Mouse (Mus musculus) kidney, adult 9 months (tissue): ENCODE measurements at regions not wholly inside any gene's neighbourhood (a gene's known extent, or its start where the extent isn't known, plus 50 kb on each side); places are given as distances from the start of the nearest gene placed in this dataset.

ENCODE experiments used
- DNase-seq: peaks from one replicate; pipeline ENCODE4 v3.0.0; 2022

DNA sequence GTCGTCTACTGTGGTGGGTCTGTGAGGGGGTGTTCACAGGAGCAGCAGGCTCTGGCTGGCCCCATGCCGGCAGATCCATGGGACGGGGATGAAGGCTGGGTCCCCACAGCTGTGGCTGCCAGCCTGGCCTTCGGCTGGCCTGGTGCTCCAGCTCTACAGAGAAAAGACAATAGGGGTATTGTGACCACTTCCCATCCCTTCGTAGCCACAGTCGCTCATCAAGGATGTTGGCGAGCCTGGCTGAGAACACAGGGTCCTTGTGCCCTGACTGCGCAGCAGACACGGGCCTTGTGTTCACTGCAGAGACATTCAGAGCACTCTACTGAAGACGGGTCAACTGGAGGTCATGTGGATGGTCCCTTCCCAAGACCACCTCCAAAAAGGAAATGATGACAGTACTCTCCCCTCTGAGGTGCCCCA lies 102.4 kb upstream of the 1700021F07Rik start:
- DNase-seq: no peak

DNA sequence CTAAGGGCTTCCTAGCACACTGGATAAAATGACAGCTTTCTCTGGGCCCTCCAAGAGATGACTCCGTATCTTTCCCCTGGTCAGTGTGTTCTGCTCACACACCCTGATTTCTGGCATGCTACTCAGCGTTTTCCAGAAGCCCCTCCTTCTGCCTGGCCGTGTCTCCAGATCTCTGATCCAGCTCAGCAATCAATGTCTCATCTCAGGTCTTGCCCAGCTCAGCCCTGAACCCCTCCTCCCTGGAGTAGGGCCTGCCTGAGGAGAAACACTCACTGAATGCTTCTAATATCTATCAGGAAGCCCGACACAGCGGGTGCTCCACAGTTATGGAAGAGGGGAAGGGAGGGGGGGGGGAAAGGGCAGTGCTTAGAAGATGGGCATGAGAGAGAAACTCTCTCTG lies 101.9 kb upstream of the 1700021F07Rik start:
- DNase-seq: no peak

DNA sequence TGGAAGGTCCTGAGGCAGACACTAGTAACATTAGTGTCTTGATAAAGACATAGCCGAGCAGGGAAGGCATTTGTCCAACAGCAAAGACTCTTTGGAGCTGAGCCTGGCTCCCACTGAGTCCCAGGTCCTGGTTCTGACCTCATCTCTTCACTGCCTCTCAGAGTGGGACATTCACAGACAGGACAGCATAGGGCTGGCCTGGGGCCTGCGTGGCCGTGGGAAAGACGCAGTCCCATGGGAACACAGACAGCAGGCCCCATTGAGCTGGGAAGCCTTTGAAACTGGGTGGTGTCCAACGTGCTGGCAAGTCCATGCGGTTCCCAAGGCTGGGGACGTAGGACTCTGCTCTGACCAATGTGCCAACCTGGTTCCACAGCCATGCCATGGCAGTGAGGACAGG lies 97.5 kb upstream of the 1700021F07Rik start:
- DNase-seq: no peak

DNA sequence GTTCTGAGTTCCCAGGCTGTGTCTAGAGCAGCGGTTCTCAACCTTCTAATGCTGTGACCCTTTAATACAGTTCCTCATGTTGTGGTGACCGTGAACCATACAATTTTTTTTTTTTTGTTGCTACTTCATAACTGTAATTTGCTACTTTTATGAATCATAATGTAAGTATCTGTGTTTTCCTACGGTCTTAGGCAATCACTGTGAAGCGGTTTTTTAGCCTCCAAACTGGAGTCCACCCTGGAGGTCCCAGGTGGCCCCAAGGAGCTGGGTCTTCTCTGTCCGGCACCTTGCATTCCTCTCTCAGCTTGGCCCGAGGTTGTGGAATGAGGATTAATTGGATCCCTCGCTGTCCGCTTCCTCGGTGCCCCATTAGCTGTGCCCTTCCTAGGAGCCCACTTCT lies 96.6 kb upstream of the 1700021F07Rik start:
- DNase-seq: no peak

DNA sequence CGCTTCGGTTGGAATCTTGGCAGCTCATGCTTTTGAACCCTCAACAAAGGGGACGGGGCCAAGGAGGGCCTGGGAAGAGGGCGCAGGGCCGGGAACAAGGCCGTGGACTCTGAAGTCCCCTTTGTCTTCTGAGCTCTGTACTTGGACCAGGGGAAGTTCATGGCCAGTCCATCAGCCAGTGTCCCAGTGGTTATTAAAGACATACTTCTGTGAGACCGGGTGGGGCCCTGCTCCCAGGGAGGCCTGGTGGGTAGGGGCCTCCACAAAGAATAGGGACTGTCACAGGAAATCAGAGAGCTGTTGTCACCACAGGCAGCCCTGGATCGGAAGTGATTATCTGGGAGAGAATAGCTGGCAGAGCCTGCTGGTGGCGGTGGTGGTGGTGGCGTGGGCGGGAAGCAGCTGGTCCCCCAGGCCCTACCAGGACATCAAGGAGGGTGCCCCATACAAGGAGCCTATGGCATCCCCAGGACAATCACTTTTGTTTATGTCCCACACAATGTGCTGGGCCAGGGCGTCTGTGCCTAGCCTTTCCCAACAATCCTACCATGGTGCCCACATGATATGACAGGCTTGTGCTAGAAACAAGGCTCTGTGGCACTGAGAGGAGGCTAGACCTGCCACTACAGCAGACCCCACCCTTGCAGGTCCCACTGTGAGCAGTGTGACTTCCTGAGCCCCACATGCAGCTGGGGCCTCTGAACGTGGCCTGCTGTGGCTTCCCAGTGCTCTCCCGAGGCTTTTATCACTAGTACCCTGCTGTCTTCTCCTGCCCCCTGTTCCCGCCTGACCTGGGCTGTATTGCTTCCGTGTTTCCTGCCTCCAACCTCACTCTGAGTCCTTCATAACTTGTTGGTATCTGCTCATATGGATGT lies 96.0 kb upstream of the 1700021F07Rik start:
- no peak for DNase-seq

DNA sequence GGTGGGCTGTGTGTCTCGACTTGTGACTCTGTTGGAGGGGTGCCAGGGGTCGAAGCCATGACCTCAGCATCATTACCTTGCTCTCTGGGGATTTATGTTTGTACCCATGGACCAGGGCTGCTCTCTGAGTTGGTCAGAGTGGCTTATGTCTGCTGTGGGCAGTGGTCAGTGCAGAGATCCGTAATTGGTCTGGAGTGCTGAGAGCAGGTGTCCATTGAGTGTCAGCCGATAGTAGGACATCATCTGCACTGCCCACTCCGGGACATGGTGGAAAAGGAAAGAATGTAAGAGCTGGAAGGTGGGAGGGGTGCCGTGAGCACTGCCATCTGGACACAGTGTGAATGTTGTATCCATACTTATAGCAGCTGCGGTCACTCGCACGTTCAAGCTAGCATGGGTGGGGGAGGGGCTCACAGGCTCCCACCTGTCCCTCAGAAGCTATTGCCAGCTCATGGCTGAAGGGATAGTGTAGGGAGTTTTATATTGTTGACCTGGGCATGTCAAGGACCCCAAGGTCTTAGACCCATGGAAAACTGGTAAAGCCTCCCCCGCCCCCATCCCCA lies 94.4 kb upstream of the 1700021F07Rik start:
- DNase-seq: no peak

DNA sequence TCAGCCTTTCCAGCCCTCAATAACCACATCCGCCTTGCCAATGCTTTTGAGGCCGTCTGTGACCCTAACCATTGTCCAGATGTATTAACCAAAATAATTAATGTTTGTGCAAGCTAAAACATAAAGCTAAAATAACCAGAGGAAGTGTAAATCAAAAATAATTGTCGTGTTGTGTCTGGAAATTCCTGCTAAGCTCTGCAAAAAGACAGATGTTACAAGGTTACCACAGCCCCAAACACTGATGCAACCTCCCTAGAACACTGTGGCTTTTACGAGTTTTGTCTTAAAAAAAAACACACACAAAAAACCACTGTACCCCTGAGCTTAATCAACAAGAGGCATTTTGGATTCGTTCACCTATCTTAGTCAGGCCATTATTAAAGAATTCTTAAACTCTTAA lies 90.5 kb upstream of the 1700021F07Rik start:
- DNase-seq: peak; percentile 21

DNA sequence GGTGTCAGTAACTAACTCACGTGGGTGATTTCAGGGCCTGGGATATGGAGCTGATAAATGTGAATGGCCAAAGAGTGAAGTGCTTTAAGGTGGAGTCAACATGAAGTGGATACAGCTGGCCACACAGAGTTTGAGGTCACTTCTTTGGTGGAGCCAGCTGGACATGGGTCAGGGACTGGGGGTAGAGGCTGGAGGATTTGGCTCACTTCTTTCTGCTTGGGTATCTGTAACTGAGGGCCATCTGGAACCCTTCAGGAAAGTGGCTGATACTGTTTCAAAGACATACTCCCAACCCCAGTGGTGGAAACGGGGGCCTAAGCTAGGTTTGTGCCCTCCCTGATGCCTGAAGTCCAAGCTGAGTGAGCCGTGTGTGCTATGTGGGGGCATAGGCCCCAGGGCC lies 90.1 kb upstream of the 1700021F07Rik start:
- peak; percentile 17 for DNase-seq

DNA sequence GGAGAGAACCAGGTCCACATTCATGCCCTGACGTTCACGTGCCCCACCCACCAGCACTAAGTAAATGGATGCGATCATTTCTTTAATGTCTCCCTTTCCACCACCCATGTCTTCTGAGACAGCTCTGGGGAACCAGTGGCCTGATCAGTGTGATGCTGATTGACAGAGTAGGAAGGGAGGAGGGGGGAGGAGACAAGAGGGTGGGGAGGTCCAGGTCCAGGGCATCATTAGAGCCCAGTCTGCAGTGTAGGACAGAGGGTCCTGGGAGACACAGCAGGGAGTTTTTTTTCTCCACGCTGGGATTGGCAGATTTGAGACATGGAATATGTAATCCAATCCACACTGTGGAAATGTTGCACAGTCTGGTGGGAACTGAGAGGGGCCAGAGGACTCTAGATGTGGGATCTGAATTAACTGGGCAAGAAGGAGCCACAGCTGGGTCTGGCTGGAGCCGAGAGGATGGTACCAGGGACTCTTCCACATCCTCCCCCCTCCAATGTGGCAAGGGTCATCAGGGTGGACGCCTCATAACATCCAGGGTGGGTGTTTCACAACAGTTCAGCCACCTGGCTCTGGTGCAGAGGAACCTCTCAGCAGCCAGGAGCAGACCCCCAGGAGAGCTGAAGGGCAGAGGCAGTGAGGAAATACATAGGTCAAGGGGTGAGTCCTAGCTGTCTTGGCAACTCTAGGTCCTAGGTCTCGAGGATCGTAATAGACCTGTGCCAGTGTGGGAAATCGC lies 89.3 kb upstream of the 1700021F07Rik start:
- no peak for DNase-seq

DNA sequence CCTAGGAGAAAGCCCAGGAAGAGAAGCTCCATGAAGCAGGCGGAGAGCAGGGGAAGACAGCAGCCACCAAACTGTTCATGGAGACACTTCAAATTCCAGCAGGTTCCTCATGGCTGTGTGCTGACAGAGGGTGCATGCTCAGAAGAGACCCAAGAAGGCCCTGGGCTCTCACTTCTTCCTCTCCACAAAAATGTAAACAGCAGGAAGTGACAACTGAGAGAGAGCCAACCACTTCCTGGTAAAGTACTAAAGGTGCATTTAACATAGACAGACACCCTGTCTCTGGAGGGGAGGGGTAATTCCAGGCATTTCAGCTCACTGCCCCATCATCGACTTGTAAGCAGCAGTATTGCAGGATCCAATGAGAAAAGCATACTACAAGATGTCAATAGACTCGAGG lies 85.8 kb upstream of the 1700021F07Rik start:
- DNase-seq: no peak

DNA sequence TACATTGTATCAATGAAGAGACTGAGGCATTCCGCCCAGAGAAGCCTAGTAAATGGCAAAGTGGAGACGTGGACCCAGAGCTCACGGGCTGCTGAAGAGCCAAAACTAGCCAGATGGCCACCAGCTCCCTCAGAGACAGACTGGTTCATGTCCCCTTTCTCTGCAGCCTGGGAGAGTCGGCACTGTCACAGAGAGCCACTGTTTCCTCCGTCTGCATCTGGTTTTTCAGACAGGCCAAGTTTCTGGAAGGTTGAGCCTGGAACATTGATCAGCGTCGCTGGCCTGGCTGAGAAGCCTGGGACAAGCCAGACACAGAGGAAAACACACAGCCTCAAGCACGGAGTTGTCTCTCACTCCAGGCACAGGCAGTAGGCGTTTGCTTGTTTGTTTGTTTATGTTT lies 83.4 kb upstream of the 1700021F07Rik start:
- DNase-seq: no peak

DNA sequence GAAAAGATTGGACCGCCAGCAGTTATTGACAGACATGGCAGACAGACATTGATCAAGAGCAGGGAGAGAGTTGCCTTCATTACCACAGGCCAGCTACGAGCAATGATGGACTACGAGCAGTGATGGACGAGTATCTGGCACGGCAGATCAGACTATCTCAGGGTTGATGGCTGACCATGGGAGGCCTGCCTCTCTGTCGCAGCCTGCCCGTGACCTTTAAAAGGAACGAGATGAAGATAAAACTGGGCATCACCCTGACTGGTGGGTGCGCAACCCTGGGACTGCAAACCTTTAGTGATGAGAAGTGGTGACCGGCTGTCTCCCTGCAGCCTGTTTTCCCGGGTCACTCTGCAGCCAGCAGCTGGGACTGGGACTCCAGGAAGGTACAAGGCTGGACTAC lies 80.3 kb upstream of the 1700021F07Rik start:
- DNase-seq: no peak

DNA sequence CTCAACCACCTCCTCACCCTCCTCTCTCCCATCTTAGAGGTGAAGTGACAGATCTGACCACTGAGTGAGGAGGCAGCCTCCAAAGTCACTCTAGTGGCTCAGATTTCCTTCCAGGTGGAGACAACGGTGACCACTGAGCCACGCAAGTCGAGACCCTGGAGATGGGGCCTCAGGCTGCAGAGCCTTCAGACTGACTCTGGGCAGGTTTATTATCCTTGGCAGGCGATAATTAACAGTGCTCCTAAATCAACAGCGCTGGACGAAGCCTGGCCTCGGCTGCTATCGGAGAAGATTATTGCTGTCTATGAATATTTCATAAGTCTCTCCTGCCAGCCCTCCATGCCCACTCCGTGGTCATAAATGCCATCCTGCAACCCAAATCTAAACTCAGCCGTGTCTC lies 79.1 kb upstream of the 1700021F07Rik start:
- DNase-seq: no peak

DNA sequence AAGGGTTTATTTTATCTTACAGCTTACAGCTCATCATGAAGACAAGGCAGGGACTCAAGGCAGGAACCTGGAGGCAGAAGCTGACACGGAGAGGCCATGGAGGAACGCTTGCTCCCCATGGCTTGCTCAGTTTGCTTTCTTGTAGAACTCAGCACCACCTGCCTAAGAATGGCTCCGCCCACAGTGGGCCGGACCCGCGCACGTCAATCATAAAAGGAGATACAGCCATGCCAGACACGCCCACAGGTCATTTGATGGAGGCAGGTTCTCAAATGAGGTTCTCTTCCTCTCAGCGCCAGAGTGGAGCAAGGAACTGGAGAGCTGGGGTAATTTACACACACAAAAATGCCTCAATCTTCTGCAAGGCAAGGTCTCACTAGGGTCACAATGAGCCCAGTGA lies 78.0 kb upstream of the 1700021F07Rik start:
- DNase-seq: no peak

DNA sequence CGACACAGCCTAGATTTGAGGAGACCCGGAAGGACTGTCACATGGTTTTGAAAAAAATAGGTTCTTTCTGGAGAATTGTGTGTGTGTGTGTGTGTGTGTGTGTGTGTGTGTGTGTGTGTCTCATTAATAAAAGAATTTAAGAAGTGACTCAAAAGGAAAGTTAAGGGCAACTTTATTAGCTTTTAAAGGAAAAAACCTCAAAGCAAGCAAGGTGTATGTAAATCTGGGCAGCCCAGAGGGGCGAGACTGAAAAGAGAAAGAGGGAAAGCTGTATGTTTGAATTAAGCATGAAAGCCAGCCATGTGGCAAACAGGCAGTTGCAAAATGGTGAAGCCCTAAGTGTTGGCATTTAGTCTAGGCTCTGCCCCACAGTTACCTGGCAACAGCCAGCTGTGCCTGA lies 77.3 kb upstream of the 1700021F07Rik start:
- DNase-seq: no peak

DNA sequence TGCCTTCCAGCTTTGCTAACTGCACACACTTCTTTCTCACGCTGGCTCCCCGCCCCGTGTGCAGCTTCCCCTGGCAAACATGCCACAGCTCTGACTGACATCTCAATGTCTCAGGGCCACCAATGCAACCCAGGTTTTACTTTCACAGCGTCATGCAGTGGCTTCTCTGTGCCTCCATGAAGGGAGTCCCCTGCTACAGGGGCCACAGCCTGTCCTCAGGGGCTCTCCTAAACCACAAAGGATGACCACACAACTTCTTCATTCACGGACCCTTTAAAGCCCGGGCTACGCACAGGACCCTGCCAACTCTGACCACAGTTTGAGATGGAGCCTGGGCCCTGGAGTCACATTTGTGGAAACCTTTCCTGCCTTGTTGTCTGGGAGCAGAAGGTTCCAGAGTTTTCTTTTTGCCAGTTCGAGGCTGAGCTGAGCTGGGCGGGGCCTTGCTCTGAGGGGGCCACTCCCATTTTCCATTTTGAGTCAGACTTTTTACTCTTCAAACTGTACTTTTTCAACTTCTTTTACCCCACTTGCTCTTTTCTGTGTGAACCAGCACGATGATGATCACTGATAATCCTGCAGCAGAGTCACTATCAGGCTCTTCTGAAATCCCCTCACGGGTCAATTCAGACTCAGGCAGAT lies 73.7 kb upstream of the 1700021F07Rik start:
- DNase-seq: no peak

DNA sequence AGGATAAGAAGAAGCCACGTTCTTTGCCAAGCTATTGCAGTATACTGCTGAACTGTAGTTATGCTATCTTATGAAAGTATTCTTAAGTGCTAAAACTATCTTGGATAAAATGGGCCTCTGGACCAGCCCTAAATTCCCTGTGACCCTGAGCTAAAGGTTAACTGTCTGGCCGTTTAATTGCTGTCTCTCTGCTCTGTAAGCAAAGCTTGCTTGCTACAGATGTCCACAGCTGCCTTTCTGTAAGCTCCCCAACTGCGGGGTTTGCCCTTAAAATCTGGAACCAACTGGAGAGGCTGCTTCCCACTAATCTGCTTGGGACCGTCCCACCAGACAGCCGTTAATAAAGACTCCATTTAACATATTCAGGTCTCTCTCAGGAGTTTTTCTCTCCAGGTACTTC lies 73.2 kb upstream of the 1700021F07Rik start:
- peak; percentile 58 for DNase-seq

DNA sequence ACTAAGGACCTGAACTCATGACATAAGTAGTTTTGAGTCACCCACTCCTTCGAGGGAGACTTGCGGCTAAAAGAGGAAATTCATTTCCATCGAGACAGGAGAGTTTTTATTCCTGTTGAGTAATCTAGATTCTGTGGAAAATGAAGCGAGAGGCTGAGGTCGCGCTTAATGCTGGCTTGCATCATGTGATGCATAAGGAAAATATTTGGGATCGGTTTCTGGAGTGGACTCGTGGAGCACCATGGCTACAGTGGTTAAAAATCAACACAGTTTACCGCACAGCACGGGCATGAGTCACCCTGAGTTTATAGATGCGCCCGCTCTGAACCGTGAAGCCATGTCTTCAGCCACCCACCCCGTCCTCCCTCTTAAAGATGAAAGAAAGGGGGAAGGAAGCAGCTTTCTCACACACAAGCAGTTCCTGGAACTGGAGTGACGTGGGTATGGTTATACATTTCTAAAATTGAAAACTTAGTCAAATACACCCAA lies 70.3 kb upstream of the 1700021F07Rik start:
- DNase-seq: no peak

DNA sequence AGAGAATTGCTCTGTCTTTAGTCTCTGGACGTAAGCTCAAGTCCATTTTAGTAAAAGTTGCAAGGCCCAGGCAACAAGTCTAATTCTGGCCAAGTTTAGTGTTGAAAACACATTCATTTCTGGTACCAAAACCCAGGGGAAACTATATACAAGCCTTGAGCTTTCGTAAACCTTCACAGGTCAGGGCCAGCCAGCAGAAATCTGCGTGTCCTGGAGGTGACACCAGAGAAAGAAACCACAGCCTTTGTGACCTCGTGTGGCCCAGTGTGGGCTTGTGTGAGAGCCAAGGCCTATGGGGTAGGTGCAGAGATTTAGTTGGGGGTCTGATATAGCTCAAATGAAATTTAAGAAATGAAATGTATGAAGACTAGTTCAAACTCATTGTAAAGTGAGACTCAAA lies 69.6 kb upstream of the 1700021F07Rik start:
- no peak for DNase-seq

DNA sequence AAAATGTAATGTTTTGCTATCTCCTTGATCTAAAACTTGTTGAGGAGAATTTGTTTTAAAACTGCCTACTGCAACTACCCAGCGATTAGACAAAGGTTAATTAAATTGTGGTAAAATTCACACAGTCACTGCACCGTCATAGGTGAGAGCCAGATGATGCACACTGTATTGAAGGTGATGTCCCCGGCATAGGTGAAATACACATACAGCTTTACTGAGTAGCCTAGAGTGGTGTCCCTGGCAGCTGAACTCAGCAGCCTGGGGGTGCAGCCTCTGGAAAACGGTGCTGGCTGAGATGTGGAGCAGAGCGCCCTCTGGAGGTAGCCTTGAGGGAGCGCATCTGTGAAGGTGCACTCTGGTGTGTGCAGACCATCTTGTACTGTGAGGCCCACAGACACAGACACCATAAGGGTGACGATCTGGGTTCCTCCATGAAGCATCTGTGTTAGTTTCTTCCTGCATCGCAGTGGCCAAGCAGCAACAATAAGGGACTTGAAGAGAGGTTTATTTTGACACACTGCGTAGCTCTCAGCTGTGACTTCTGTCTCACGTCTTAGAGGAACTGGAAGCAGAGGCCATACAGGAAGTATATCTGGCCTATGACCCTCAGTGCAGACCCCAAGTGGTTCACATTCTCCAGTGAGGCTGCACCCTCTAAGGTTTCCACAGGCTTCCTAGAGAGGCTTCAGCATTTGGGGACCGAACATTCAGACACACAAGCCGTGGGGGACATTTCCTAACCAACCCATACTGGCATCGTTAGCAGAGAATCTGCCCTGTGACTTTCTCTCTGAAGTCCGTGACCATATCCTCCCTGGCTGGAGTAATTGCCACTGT lies 68.6 kb upstream of the 1700021F07Rik start:
- DNase-seq: peak; percentile 41

DNA sequence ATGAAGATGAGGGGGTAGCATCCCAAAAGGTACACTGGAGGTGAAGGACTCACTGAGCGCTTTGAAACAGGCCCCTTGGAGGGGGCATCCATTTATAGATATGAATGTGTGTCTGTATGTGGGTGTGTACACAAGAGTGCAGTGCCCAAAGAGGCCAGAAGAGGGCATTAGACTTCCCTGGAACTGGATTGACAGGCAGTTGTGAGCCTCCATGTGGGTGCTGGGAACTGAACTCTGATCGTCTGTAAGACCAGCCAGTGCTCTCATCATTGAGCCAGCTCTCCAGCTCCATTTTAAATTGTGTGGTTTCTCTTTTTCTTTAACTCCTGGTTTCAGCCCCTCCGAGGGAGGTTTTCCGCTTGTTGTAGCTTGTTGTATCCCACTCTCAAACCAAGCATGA lies 67.6 kb upstream of the 1700021F07Rik start:
- no peak for DNase-seq

DNA sequence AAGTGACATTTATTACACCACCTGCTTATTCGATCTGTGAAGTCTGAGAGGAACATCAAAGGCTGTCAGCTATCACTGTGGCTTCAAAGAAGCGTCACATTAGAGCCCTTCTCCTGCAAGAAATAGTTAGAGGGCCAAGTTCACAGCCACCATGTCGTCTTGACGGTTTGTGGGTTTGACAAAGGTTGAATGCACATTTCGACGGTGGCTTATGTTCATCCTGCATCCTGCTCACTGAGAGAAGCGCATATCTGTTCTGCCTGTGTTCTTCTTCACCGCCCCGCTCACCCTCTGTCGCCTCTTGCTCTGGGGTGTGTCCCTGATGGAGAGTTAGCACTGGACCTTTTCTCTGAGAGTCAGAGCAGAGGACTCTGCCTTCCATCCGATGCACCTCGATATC lies 67.2 kb upstream of the 1700021F07Rik start:
- no peak for DNase-seq
